Mouse (Mus musculus): ENCODE data around the gene Ppp1r14d. TPM values are rescaled to one million over a fixed set of nuclear protein-coding genes. Genes with fewer than 3 reads are reported as not detected.
A peak's percentile ranks its signal among the peaks of the same experiment; 100 is the strongest.

The Ppp1r14d gene
- total and polyA plus RNA-seq, 2 experiments from 2014 or later: not detected

GRCm38 (mm10) chr2:119236682-119237209, 7.0 kb upstream of the Ppp1r14d start:
- Histone ChIP-seq H3K4me2 (ENCODE audit: low read depth, low read length) (peak overlapping the region; percentile 82), H3K9me3 (replicated peaks; ENCODE audit: control insufficient read depth, low read length) (no peaks in the 10 kb centered on the region), H3K27ac (ENCODE audit: low read depth) (no peak overlapping the region), H3K27me3 (ENCODE audit: control insufficient read depth, insufficient read depth, low read length) (peaks cover 48% of the 10 kb centered on the region), H3K4me3 (ENCODE audit: low read depth, low read length) (peak overlapping the region; percentile 54), H3K4me1 (ENCODE audit: control insufficient read depth, insufficient read depth) (peaks cover 7% of the 10 kb centered on the region; the same call in 1 of the 2 replicates), H3K36me3 (replicated peaks; ENCODE audit: control insufficient read depth, insufficient read depth, low read length) (no peaks in the 10 kb centered on the region), H3K9ac (replicated peaks; ENCODE audit: low read depth, low read length) (0 out of 2 replicates have a peak overlapping the region, but pooled peaks have one; percentile 30)
- 12% methylated on average over 25 of the region's 25 CpGs for WGBS
- no peak for DNase-seq (ENCODE audit: low spot score)
- ATAC-seq (ENCODE audit: insufficient read depth, low read depth): no peak
- TF ChIP-seq EP300 (IDR thresholded peaks at IDR 0.05; ENCODE audit: low read depth): no peak
- TF ChIP-seq CTCF (IDR thresholded peaks at IDR 0.05; ENCODE audit: low read depth): no peak

- Histone ChIP-seq H3K9ac (replicated peaks; ENCODE audit: low read depth, low read length) (peak overlapping the region; percentile 73), H3K4me3 (ENCODE audit: low read depth, low read length) (peak overlapping the region; percentile 90), H3K9me3 (replicated peaks; ENCODE audit: control insufficient read depth, low read length) (no peaks in the 10 kb centered on the region), H3K4me1 (ENCODE audit: control insufficient read depth, insufficient read depth) (0 out of 2 replicates have a peak, but pooled peaks cover 3% of the 10 kb centered on the region), H3K27ac (ENCODE audit: low read depth) (0 out of 2 replicates have a peak overlapping the region, but pooled peaks have one; percentile 39), H3K4me2 (ENCODE audit: low read depth, low read length) (peak overlapping the region; percentile 87), H3K36me3 (replicated peaks; ENCODE audit: control insufficient read depth, insufficient read depth, low read length) (peaks cover 28% of the 10 kb centered on the region), H3K27me3 (ENCODE audit: control insufficient read depth, insufficient read depth, low read length) (no peaks in the 10 kb centered on the region)
- DNase-seq (ENCODE audit: low spot score): no peak
- ATAC-seq (ENCODE audit: insufficient read depth, low read depth): no peak
- no peak for TF ChIP-seq EP300 (IDR thresholded peaks at IDR 0.05; ENCODE audit: low read depth)
- TF ChIP-seq CTCF (IDR thresholded peaks at IDR 0.05; ENCODE audit: low read depth): no peak
- under 1% methylated on average over 13 of the region's 13 CpGs for WGBS
Measured at GRCm38 (mm10) chr2:119209176-119209507, 20.6 kb downstream of the Ppp1r14d start.

GRCm38 (mm10) chr2:119208344-119209175, 21.1 kb downstream of the Ppp1r14d start, which contains the start of the genes Zfyve19 and Dnajc17:
Gene Zfyve19 (plus strand): TSS chr2:119208617.
Gene Dnajc17 (minus strand): TSS chr2:119208795.
- DNase-seq (ENCODE audit: low spot score) (peak; percentile 98), ATAC-seq (ENCODE audit: insufficient read depth, low read depth) (peak; percentile 97)
- under 1% methylated on average over 51 of the region's 51 CpGs for WGBS
- Histone ChIP-seq H3K4me3 (ENCODE audit: low read depth, low read length) (peak within 1 kb of the TSS; percentile 90), H3K4me2 (ENCODE audit: low read depth, low read length) (peak within 1 kb of the TSS; percentile 87), H3K9me3 (replicated peaks; ENCODE audit: control insufficient read depth, low read length) (no peaks in the 10 kb centered on the region), H3K27ac (ENCODE audit: low read depth) (peak within 1 kb of the TSS; percentile 88), H3K36me3 (replicated peaks; ENCODE audit: control insufficient read depth, insufficient read depth, low read length) (peaks cover 25% of the 10 kb centered on the region), H3K4me1 (ENCODE audit: control insufficient read depth, insufficient read depth) (0 out of 2 replicates have a peak, but pooled peaks cover 3% of the 10 kb centered on the region), H3K27me3 (ENCODE audit: control insufficient read depth, insufficient read depth, low read length) (no peaks in the 10 kb centered on the region), H3K9ac (replicated peaks; ENCODE audit: low read depth, low read length) (peak within 1 kb of the TSS; percentile 73)
- TF ChIP-seq CTCF (IDR thresholded peaks at IDR 0.05; ENCODE audit: low read depth) (no peak), EP300 (IDR thresholded peaks at IDR 0.05; ENCODE audit: low read depth) (no peak)

GRCm38 (mm10) chr2:119207961-119208343, 21.8 kb downstream of the Ppp1r14d start:
- Histone ChIP-seq H3K9ac (replicated peaks; ENCODE audit: low read depth, low read length) (peak overlapping the region; percentile 70), H3K4me1 (ENCODE audit: control insufficient read depth, insufficient read depth) (peaks cover 3% of the 10 kb centered on the region; the same call in 1 of the 2 replicates), H3K36me3 (replicated peaks; ENCODE audit: control insufficient read depth, insufficient read depth, low read length) (peaks cover 20% of the 10 kb centered on the region), H3K27me3 (ENCODE audit: control insufficient read depth, insufficient read depth, low read length) (no peaks in the 10 kb centered on the region), H3K4me3 (ENCODE audit: low read depth, low read length) (peak overlapping the region; percentile 90), H3K9me3 (replicated peaks; ENCODE audit: control insufficient read depth, low read length) (no peaks in the 10 kb centered on the region), H3K27ac (ENCODE audit: low read depth) (peak overlapping the region; percentile 88), H3K4me2 (ENCODE audit: low read depth, low read length) (peak overlapping the region; percentile 69)
- no peak for TF ChIP-seq CTCF (IDR thresholded peaks at IDR 0.05; ENCODE audit: low read depth)
- no peak for TF ChIP-seq EP300 (IDR thresholded peaks at IDR 0.05; ENCODE audit: low read depth)
- no peak for DNase-seq (ENCODE audit: low spot score)
- 13% methylated on average over 6 of the region's 6 CpGs for WGBS
- no peak for ATAC-seq (ENCODE audit: insufficient read depth, low read depth)

- H3K27me3 ChIP-seq (ENCODE audit: control insufficient read depth, insufficient read depth, low read length): no peaks in the 10 kb centered on the region
- no peak overlapping the region for H3K4me2 ChIP-seq (ENCODE audit: low read depth, low read length)
- ATAC-seq (ENCODE audit: insufficient read depth, low read depth): no peak
- H3K36me3 ChIP-seq (replicated peaks; ENCODE audit: control insufficient read depth, insufficient read depth, low read length): no peaks in the 10 kb centered on the region
- peaks cover 3% of the 10 kb centered on the region; the same call in 1 of the 2 replicates for H3K4me1 ChIP-seq (ENCODE audit: control insufficient read depth, insufficient read depth)
- 70% methylated on average over 4 of the region's 4 CpGs for WGBS
- no peak overlapping the region for H3K9ac ChIP-seq (replicated peaks; ENCODE audit: low read depth, low read length)
- H3K27ac ChIP-seq (ENCODE audit: low read depth): peak overlapping the region; percentile 74
- no peak overlapping the region for H3K4me3 ChIP-seq (ENCODE audit: low read depth, low read length)
- no peaks in the 10 kb centered on the region for H3K9me3 ChIP-seq (replicated peaks; ENCODE audit: control insufficient read depth, low read length)
- DNase-seq (ENCODE audit: low spot score): no peak
- TF ChIP-seq EP300 (IDR thresholded peaks at IDR 0.05; ENCODE audit: low read depth): no peak
- TF ChIP-seq CTCF (IDR thresholded peaks at IDR 0.05; ENCODE audit: low read depth): no peak
Measured at GRCm38 (mm10) chr2:119203871-119204460, 25.7 kb downstream of the Ppp1r14d start.
